Mouse (Mus musculus): ENCODE measurements around the gene Lgr5. TPM values are rescaled to one million over a fixed set of nuclear protein-coding genes. Genes with fewer than 3 reads are reported as not detected.

Gene Lgr5
- polyA plus RNA-seq, 1 experiment, result 0.04 TPM

GRCm38 (mm10) chr10:115406393-115406792 is 181.2 kb downstream of the Lgr5 start:
- no peak for TF ChIP-seq MAX (IDR thresholded peaks at IDR 0.05)
- no peak for TF ChIP-seq USF1 (IDR thresholded peaks at IDR 0.05; ENCODE audit: low read depth)
- TF ChIP-seq CTCF (IDR thresholded peaks at IDR 0.05; ENCODE audit: control insufficient read depth, insufficient read depth, insufficient read length), result no peak
- TF ChIP-seq MYOG (IDR thresholded peaks at IDR 0.05; ENCODE audit: control insufficient read depth, extremely low read depth, insufficient read length), result no peak
- TF ChIP-seq CEBPB (IDR thresholded peaks at IDR 0.05; ENCODE audit: low read depth), result no peak
- TF ChIP-seq MYOD1 (IDR thresholded peaks at IDR 0.05; ENCODE audit: control insufficient read depth, insufficient read length, low read depth), result no peak
- no peak for TF ChIP-seq FOSL1 (IDR thresholded peaks at IDR 0.05; ENCODE audit: insufficient read depth, low read length, poor library complexity, severe bottlenecking)
- Histone ChIP-seq H3K36me3 (ENCODE audit: control insufficient read depth, insufficient read depth) (peaks cover 96% of the 10 kb centered on the region), H3K79me3 (ENCODE audit: low read depth) (peaks cover 1% of the 10 kb centered on the region), H3ac (ENCODE audit: control insufficient read depth, insufficient read length, low read depth) (no peak overlapping the region), H3K27me3 (ENCODE audit: control insufficient read depth, insufficient read depth, insufficient read length) (no peaks in the 10 kb centered on the region), H3K4me3 (ENCODE audit: insufficient read depth, poor library complexity, severe bottlenecking) (no peak overlapping the region), H3K79me2 (ENCODE audit: control insufficient read depth, insufficient read depth) (peaks cover 14% of the 10 kb centered on the region)

Other genes with a start within 250 kb of the Lgr5 start
- 16.6 TPM for gene Tmem19, start 225.3 kb downstream of the Lgr5 start, polyA plus RNA-seq (2012; fragmentation: generic; extraction: Trizol)
- gene Thap2, start 203.3 kb downstream of the Lgr5 start, polyA plus RNA-seq (2012; fragmentation: generic; extraction: Trizol), result 4.8 TPM
- gene Zfc3h1, start 202.8 kb downstream of the Lgr5 start, polyA plus RNA-seq (2012; fragmentation: generic; extraction: Trizol), result 5.9 TPM
- gene A930009A15Rik, start 17.8 kb downstream of the Lgr5 start, polyA plus RNA-seq (2012; fragmentation: generic; extraction: Trizol), result not detected
- gene Tspan8, start 229.1 kb upstream of the Lgr5 start, polyA plus RNA-seq (2012; fragmentation: generic; extraction: Trizol), result 0.47 TPM

Data from C2C12 (cell line).